18 mouse cellular contexts compared by ENCODE assay signal in genomic region chr4:119921022-119921717, GRCm38 (mm10).
DNase-seq lines count a peak whose midpoint lies in the region; ATAC-seq and TF ChIP-seq lines count a peak whose summit lies in the region.
"Had no signal": no experiment of that assay in that cellular context is flagged by ENCODE, and none has a peak within 500 bp of the region (broad histone marks: within the 10 kb centered on the region; RNA-seq: fewer than 3 reads in every experiment).

No protein-coding gene starts in this region.

- no peak overlapping the region for H3K27ac ChIP-seq in lung, postnatal 0 days (ENCODE audit: low read length)
- H3K27ac ChIP-seq: embryonic facial prominence, embryonic 10.5 days; forebrain, embryonic 12.5 days; hindbrain, embryonic 12.5 days; limb, embryonic 10.5 days; midbrain, embryonic 10.5 days; neural tube, embryonic 12.5 days had no signal

- peak; percentile 41 for TF ChIP-seq CTCF in lung, postnatal 0 days (IDR thresholded peaks at IDR 0.05)

- TF ChIP-seq EP300 in lung, postnatal 0 days (IDR thresholded peaks at IDR 0.05): no peak

- no peak for ATAC-seq in lung, postnatal 0 days

- no peaks in the 10 kb centered on the region for H3K9me3 ChIP-seq in lung, postnatal 0 days (ENCODE audit: low read length)
- H3K9me3 ChIP-seq: forebrain, embryonic 12.5 days; limb, embryonic 10.5 days had no signal

- no peak overlapping the region for H3K4me2 ChIP-seq in lung, postnatal 0 days (replicated peaks; ENCODE audit: low read depth, low read length)
- H3K4me2 ChIP-seq: forebrain, embryonic 12.5 days; hindbrain, embryonic 12.5 days; neural tube, embryonic 12.5 days had no signal

- H3K4me3 ChIP-seq in lung, postnatal 0 days (ENCODE audit: low read depth, low read length): no peak overlapping the region
- H3K4me3 ChIP-seq: embryonic facial prominence, embryonic 10.5 days; forebrain, embryonic 12.5 days; hindbrain, embryonic 12.5 days; limb, embryonic 10.5 days; midbrain, embryonic 10.5 days; neural tube, embryonic 12.5 days had no signal

- H3K4me1 ChIP-seq in lung, postnatal 0 days (ENCODE audit: insufficient read depth, low read depth, low read length): no peaks in the 10 kb centered on the region
- H3K4me1 ChIP-seq: embryonic facial prominence, embryonic 10.5 days; forebrain, embryonic 12.5 days; hindbrain, embryonic 12.5 days; limb, embryonic 10.5 days; midbrain, embryonic 10.5 days; neural tube, embryonic 12.5 days had no signal

- intact Hi-C loops in heart, postnatal 36 days (cut with DNase I): loop anchor here (5.0 kb wide), 1 partner anchor 181 kb away; no protein-coding TSS in a partner anchor

- no peaks in the 10 kb centered on the region for H3K27me3 ChIP-seq in lung, postnatal 0 days (replicated peaks; ENCODE audit: insufficient read depth, low read length)
- H3K27me3 ChIP-seq: forebrain, embryonic 12.5 days; hindbrain, embryonic 12.5 days; neural tube, embryonic 12.5 days had no signal

- DNase-seq in heart, adult 11 months: peak; percentile 68
- no peak for DNase-seq in heart, postnatal 36 days
- DNase-seq in lung, postnatal 0 days (ENCODE audit: low spot score): no peak
- no peak for DNase-seq in lung, postnatal 10 days
- peak; percentile 16 for DNase-seq in ZHBTc4 (ENCODE audit: low read depth, low spot score)
- DNase-seq in thymus, postnatal 0 days (ENCODE audit: low spot score): peak; percentile 19
- DNase-seq in cerebellum, adult 9-10 months: no peak
- DNase-seq in adrenal gland, adult 8-10 months: no peak
- DNase-seq: cerebellum, adult 11 months; heart, adult 18-20 months; lung, adult 2 months; right cerebral cortex, postnatal 4 days had no signal

- no peak overlapping the region for H3K9ac ChIP-seq in lung, postnatal 0 days (replicated peaks; ENCODE audit: low read depth)
- H3K9ac ChIP-seq: forebrain, embryonic 12.5 days; hindbrain, embryonic 12.5 days; neural tube, embryonic 12.5 days had no signal

- 79% methylated on average over 12 of the region's 12 CpGs for WGBS in lung, postnatal 0 days

- no peaks in the 10 kb centered on the region for H3K36me3 ChIP-seq in lung, postnatal 0 days (ENCODE audit: insufficient read depth, low read length)
- H3K36me3 ChIP-seq: embryonic facial prominence, embryonic 10.5 days; forebrain, embryonic 12.5 days; hindbrain, embryonic 12.5 days; limb, embryonic 10.5 days; midbrain, embryonic 10.5 days; neural tube, embryonic 12.5 days had no signal

Comparison
In these comparisons a context has a peak if more than half of its experiments do, and no peak if none do; other contexts are left out.
1. DNase-seq: peak in heart, adult 11 months (single experiment), ZHBTc4 (single experiment) and thymus, postnatal 0 days (single experiment); none in heart, postnatal 36 days (0 of 2), lung, postnatal 0 days (single experiment), lung, postnatal 10 days (single experiment), cerebellum, adult 9-10 months (single experiment) and adrenal gland, adult 8-10 months (single experiment).